Mouse (Mus musculus) intestine, embryonic 16.5 days (tissue): ENCODE results near the gene Gimap3. TPM values are rescaled to one million over a fixed set of nuclear protein-coding genes. Genes with fewer than 3 reads are reported as not detected.

Source experiments
- ATAC-seq: fragments of 200-750 bp; cut with Nextera tagmentation; 2 replicates; pipeline ENCODE4 v1.8.0; 2017; ENCODE audit warnings: moderate TSS enrichment, moderate library complexity
- H3K27ac ChIP-seq: fragments of 300-500 bp; sonication (generic); 2 replicates; pipeline ENCODE4 v1.5.1; 2014; ENCODE audit warnings: mild to moderate bottlenecking, low read length
- H3K27me3 ChIP-seq: fragments of 300-500 bp; sonication (generic); replicated peaks from 2 replicates; pipeline ENCODE4 v1.6.1; 2014; ENCODE audit warnings: low read length, control low read depth, mixed read lengths; ENCODE audit not compliant: control insufficient read depth, insufficient read depth
- H3K36me3 ChIP-seq: fragments of 300-500 bp; sonication (generic); 2 replicates; pipeline ENCODE4 v1.6.1; 2014; ENCODE audit warnings: low read length, control low read depth; ENCODE audit not compliant: control insufficient read depth, insufficient read depth
- H3K4me1 ChIP-seq: fragments of 300-500 bp; sonication (generic); 2 replicates; pipeline ENCODE4 v1.6.1; 2014; ENCODE audit warnings: low read length, control low read depth, mixed read lengths; ENCODE audit not compliant: control insufficient read depth, insufficient read depth
- H3K4me2 ChIP-seq: fragments of 300-500 bp; sonication (generic); 2 replicates; pipeline ENCODE4 v1.6.1; 2014; ENCODE audit warnings: low read depth, low read length, control low read depth
- H3K4me3 ChIP-seq: fragments of 300-500 bp; sonication (generic); 2 replicates; pipeline ENCODE4 v1.5.1; 2014; ENCODE audit warnings: mild to moderate bottlenecking, low read length
- H3K9ac ChIP-seq: fragments of 300-500 bp; sonication (generic); 2 replicates; pipeline ENCODE4 v1.6.1; 2014; ENCODE audit warnings: low read depth, low read length
- H3K9me3 ChIP-seq: fragments of 300-500 bp; sonication (generic); 2 replicates; pipeline ENCODE4 v1.6.1; 2016; ENCODE audit warnings: low read length, control low read depth; ENCODE audit not compliant: control insufficient read depth
- WGBS: fragments of 180-500 bp; shearing (Covaris S2); extraction: QIAGEN DNeasy Blood & Tissue Kit; methylation state at CpG from one replicate; pipeline ENCODE4 v1.1.7; 2014; 5-methylcytosine and 5-hydroxymethylcytosine counted together
- polyA plus RNA-seq: library from polyadenylated mRNA; unstranded; fragments of >200 nt; fragmentation: Nextera tagmentation; extraction: Ambion mirVana; gene quantifications from 2 replicates; pipeline ENCODE4 v1.2.1, GENCODE M21; 2015

The Gimap3 gene
- polyA plus RNA-seq, 1 experiment from 2014 or later = 0.43 TPM

DNA sequence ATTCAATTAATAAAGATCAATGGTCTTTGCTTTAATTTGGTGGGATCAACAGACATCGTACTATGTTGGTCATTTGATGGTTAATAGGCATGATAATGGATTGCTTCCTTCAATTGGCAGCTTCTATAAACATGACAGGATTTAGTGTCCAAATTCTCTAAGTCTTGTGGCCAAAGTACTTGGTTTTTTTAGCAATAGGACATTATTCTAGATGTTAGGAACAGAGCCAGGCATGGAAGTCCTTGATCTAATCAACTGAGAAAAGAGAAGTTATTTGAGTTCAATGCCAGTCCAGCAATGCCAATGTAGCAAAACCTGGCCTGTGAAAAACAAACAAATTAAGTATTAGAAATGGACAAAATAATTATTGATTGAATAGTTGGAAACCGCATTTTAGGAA is 14.9 kb upstream of the Gimap3 start:
- no peak overlapping the region for H3K27ac ChIP-seq
- no peak for ATAC-seq
- H3K4me2 ChIP-seq = no peak overlapping the region
- no peaks in the 10 kb centered on the region for H3K27me3 ChIP-seq
- H3K4me1 ChIP-seq = no peaks in the 10 kb centered on the region
- no peaks in the 10 kb centered on the region for H3K9me3 ChIP-seq
- 73% methylated on average over 2 of the region's 2 CpGs for WGBS
- H3K9ac ChIP-seq = no peak overlapping the region
- no peaks in the 10 kb centered on the region for H3K36me3 ChIP-seq
- H3K4me3 ChIP-seq = no peak overlapping the region

DNA sequence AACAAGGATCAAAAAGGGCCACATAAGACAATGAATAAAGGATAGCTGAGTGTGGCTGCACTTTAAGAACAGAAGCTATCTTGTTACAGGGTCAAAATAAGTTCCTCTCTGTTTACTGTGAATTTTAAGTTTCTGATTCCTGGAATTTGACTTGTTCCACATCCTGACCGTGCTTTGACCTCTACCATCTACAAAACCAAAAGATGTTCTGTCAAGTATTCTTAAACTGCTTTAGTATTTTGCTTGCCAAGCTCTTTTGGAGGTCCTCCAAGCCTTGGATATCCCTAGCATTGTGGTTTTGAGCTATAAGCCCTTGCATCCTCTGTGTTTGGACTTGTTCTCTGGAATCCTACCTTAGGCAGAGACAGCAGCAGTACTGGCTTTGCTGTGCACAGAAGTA is 14.5 kb upstream of the Gimap3 start:
- Histone ChIP-seq H3K9me3 (no peaks in the 10 kb centered on the region), H3K36me3 (no peaks in the 10 kb centered on the region), H3K27ac (no peak overlapping the region), H3K4me2 (no peak overlapping the region), H3K9ac (no peak overlapping the region), H3K27me3 (no peaks in the 10 kb centered on the region), H3K4me1 (no peaks in the 10 kb centered on the region), H3K4me3 (no peak overlapping the region)
- 45% methylated on average over 1 of the region's 1 CpGs for WGBS
- 0 out of 2 replicates have a peak, but pooled peaks have one; percentile 23 for ATAC-seq

DNA sequence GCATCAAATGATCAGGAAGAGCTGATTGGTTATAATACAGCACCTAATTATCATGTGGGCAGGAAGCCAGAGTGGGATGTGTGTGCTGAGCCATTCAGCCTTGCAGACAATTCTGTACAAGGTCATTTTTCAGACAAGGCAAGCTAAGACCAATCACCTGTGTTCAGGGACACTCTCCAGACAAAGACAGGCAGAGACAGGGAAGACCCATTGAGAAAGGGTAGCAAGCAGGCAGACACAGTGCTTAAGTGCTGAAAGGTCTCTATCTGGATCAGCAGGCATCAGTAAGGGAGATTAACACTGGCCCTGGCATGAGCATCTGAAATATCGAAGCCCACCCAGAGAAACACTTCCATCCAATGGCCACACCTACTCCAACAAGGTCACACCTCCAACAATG is 13.8 kb upstream of the Gimap3 start:
- Histone ChIP-seq H3K4me1 (no peaks in the 10 kb centered on the region), H3K36me3 (no peaks in the 10 kb centered on the region), H3K27me3 (no peaks in the 10 kb centered on the region), H3K4me2 (no peak overlapping the region), H3K27ac (no peak overlapping the region), H3K9me3 (no peaks in the 10 kb centered on the region), H3K4me3 (no peak overlapping the region), H3K9ac (no peak overlapping the region)
- 81% methylated on average over 1 of the region's 1 CpGs for WGBS
- no peak for ATAC-seq

DNA sequence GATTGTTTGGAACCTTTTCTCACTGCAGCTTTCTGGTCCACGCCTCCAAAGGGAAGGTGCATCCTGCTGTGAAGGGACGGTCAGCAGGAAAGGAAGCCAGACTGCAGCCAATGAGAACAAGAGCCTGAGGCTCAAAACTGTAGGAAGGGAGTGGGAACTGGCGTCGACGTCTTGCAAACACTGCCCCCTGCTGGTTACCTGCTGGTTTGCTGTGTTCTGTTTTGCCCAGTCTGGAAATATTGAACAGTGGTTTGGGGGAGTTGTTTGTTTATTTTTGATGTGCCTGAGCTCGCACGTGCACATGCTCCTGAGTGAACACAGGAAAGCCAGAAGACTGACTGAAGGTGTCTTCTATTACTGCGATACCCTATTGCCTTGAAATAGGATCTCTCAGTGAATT is 1.4 kb upstream of the Gimap3 start:
- H3K9ac ChIP-seq = no peak overlapping the region
- H3K27me3 ChIP-seq = no peaks in the 10 kb centered on the region
- no peak overlapping the region for H3K4me3 ChIP-seq
- H3K4me2 ChIP-seq = no peak overlapping the region
- peaks cover 8% of the 10 kb centered on the region; the same call in 1 of the 2 replicates for H3K4me1 ChIP-seq
- ATAC-seq = 0 out of 2 replicates have a peak, but pooled peaks have one; percentile 50
- H3K27ac ChIP-seq = no peak overlapping the region
- H3K9me3 ChIP-seq = no peaks in the 10 kb centered on the region
- WGBS = 7% methylated on average over 8 of the region's 8 CpGs
- H3K36me3 ChIP-seq = no peaks in the 10 kb centered on the region

DNA sequence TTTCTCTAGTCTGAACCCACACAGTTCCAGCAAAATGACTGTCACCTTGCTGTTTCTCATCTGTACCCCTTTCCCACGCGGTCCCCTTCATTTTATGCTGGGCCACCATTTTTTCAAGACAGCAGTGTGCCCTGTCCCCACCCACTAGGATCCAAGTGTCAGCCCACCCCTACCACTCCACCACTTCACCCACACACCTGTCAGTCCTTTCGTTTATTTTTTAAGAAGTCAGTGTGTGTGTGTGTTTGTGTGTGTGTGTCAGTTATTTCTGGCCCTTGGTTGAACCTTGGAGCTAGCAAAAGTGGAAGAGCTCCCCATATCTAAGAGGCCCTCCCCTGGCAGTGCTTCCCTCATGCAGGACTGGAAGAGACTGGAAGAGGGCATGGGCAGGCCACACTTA is 1.7 kb downstream of the Gimap3 start:
- Histone ChIP-seq H3K27ac (peak overlapping the region; percentile 0; the same call in 1 of the 2 replicates), H3K27me3 (no peaks in the 10 kb centered on the region), H3K9ac (no peak overlapping the region), H3K4me3 (no peak overlapping the region), H3K4me2 (no peak overlapping the region), H3K36me3 (no peaks in the 10 kb centered on the region), H3K4me1 (peaks cover 8% of the 10 kb centered on the region; the same call in 1 of the 2 replicates), H3K9me3 (peaks cover 2% of the 10 kb centered on the region; the same call in 1 of the 2 replicates)
- WGBS = 75% methylated on average over 3 of the region's 3 CpGs
- no peak for ATAC-seq

DNA sequence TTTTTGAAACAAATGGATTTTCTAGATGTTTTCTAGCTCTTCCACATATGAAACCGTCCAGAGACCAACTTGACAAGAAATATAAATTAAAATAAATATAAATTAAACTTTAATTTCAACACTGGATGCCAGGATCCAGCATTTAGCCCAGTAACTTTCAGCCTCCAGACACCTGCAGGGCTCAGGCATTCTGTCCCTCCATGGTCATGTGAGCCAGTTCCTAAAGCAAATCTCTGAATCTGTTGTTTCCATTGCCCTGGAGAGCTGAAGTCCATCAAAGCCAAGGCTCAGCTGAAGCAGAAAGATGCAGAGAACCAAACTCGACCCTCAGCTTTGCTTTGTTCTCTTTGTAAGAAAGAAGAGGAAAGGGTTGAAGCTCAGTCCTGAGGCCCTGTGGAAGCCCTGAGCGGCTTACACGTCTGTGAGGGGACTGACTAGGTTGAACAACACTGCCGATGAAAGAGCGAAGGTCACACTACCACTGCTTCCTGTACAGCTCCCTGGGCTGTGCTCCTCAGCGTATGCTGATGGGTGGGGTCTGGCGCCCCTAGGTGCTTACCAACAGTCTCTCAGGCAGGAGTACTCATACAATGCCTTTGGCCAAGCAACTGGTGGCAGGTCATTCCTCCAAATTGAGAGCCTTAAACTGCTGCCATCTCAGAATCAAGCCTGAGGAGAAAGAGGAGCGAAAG is 2.3 kb downstream of the Gimap3 start:
- WGBS = 67% methylated on average over 9 of the region's 9 CpGs
- Histone ChIP-seq H3K4me2 (no peak overlapping the region), H3K9me3 (peaks cover 2% of the 10 kb centered on the region; the same call in 1 of the 2 replicates), H3K4me1 (peaks cover 8% of the 10 kb centered on the region; the same call in 1 of the 2 replicates), H3K9ac (no peak overlapping the region), H3K4me3 (no peak overlapping the region), H3K27ac (peak overlapping the region; percentile 0; the same call in 1 of the 2 replicates), H3K36me3 (no peaks in the 10 kb centered on the region), H3K27me3 (no peaks in the 10 kb centered on the region)
- peak; percentile 88 for ATAC-seq

DNA sequence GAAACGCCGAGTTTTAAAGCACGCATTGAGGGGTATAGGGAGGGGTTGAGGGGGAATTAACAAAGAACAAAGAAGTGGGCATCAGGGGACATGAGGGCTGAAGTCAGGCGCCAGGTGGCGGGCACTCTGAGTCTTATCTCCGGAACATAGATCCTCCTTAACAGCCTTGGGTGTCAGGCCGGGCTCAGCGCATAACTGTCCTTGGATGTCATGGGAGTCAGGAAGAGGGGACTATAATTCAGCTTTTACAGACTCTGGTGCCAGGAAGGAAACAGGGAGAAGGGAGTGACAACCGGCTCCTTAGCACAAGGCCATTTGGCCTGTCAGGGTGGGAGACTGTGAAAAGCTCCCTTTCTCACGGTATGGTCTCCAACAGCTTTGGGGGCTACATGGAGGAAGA is 6.2 kb downstream of the Gimap3 start:
- ATAC-seq = no peak
- Histone ChIP-seq H3K36me3 (no peaks in the 10 kb centered on the region), H3K9ac (no peak overlapping the region), H3K27me3 (no peaks in the 10 kb centered on the region), H3K4me2 (no peak overlapping the region), H3K4me1 (peaks cover 5% of the 10 kb centered on the region; the same call in 1 of the 2 replicates), H3K9me3 (peaks cover 2% of the 10 kb centered on the region; the same call in 1 of the 2 replicates), H3K27ac (no peak overlapping the region), H3K4me3 (no peak overlapping the region)
- WGBS = 92% methylated on average over 10 of the region's 10 CpGs

DNA sequence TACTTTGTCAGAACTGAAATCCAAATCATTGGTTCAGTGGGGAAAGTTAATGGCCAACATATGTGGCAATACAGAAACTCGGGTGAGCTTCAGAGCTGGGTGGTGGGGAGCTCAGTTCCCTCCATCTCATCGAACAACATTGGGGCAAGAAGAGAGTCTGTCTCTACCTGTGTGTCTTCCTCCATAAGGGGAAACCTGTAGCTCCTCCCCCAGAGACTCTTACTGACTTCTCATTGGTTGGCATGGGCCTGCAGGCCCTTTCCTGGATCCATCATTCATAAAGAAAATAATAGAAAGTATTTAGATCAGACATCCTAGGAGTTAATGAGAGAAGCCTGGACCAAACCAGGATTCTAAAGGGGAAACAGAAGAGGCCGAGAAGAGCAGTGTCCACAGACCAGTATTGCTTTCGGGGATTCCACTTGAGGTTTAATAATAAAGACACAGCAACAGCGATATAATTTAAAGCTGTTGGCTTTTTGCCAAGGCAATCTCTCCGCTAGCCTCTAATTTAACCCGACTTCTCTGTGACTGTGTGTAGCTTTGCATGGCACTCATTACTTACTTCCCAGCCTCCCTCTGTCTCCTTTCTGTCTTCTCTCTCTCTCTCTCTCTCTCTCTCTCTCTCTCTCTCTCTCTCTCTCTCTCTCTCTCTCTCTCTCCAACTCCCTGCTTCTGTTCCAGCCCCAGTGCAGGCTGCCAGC is 6.9 kb downstream of the Gimap3 start:
- no peak overlapping the region for H3K27ac ChIP-seq
- H3K4me2 ChIP-seq = no peak overlapping the region
- peaks cover 2% of the 10 kb centered on the region; the same call in 1 of the 2 replicates for H3K9me3 ChIP-seq
- no peak for ATAC-seq
- peaks cover 2% of the 10 kb centered on the region; the same call in 1 of the 2 replicates for H3K4me1 ChIP-seq
- 54% methylated on average over 7 of the region's 7 CpGs for WGBS
- no peak overlapping the region for H3K9ac ChIP-seq
- no peak overlapping the region for H3K4me3 ChIP-seq
- no peaks in the 10 kb centered on the region for H3K36me3 ChIP-seq
- no peaks in the 10 kb centered on the region for H3K27me3 ChIP-seq

DNA sequence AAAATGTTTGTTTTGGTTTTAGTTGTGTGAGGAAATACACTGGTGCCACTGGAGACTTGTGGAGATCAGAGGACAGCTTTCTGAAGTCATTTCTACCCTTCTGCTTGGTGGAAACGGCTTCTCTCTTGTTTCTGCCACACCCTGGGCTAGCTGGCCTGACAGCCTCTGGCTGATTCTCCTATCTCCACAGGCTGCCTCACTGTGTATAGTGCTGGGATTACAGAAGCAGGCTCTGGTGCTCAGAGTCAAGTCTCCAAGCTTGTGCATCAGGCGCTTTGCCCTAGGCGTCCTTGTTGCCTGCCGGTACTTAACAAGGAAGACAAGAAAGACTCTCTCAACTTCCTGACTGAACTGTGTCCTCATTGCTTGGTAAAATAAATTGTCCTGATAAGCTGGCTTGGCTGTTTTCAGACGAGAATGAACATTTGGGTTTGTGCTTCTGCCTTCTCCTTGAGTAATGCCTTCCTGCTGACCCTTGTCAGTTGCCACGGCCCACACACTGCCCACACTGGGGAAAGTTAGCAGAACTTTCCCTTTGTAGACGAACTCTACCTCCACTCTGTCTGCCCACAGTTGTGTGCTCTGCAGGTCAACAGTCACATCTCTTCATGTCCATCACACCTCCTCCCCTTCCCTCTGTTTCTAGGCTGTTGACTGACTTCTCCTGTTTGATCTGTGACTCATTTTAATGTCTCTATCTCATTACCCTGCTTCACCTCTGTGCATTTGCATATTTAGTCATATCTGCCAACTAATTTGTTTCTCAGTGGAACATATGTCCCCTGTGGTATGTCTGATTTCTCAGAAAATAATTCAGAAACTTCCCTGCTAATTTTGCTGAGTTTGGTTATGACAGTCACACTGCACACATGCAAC is 23.3 kb downstream of the Gimap3 start:
- Histone ChIP-seq H3K4me2 (peak overlapping the region; percentile 21; the same call in 1 of the 2 replicates), H3K27ac (peak overlapping the region; percentile 46), H3K9ac (no peak overlapping the region), H3K9me3 (no peaks in the 10 kb centered on the region), H3K4me1 (peaks cover 10% of the 10 kb centered on the region), H3K36me3 (no peaks in the 10 kb centered on the region), H3K4me3 (peak overlapping the region; percentile 15; the same call in 1 of the 2 replicates), H3K27me3 (no peaks in the 10 kb centered on the region)
- ATAC-seq = peak; percentile 32; the same call in 1 of the 2 replicates
- WGBS = 35% methylated on average over 7 of the region's 7 CpGs
